Mouse (Mus musculus): ENCODE measurements around the gene Gpr19. TPM values are rescaled to one million over a fixed set of nuclear protein-coding genes. Genes with fewer than 3 reads are reported as not detected.

The Gpr19 gene
- total RNA-seq, 2 experiments from 2014 or later, result 28.1 to 29.3 TPM

DNA sequence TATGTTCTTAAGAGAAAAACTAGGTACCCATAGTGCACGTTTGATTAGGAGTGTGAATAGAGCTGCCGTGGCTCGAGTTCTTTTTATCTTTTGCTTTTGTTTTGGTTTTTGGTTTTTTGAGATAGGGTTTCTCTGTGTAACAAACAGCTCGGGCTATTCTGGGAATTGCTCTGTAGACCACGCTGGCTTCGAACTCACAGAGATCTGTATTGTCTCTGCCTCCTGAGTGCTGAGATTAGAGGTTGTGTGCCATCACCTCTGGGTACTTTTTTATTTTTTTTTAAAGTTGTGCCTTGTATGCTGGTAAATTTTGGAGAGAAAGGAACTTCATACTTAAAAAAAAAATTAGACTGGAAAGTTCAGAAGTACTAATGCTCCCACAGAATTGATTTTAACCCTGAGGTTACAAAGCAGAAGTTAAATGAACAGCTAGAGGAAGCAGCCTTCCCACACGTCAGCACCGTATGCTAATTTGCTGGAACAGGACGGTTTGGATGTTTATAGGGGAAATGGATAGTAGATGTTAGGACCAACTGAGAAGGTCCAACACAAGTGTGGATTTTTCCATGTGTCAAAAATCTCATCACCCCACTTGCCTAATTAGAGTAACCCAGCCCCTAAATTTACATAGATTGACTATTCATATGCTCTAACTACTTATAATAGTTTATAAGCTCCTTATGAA is 24.3 kb upstream of the Gpr19 start:
- DNase-seq, result no peak

DNA sequence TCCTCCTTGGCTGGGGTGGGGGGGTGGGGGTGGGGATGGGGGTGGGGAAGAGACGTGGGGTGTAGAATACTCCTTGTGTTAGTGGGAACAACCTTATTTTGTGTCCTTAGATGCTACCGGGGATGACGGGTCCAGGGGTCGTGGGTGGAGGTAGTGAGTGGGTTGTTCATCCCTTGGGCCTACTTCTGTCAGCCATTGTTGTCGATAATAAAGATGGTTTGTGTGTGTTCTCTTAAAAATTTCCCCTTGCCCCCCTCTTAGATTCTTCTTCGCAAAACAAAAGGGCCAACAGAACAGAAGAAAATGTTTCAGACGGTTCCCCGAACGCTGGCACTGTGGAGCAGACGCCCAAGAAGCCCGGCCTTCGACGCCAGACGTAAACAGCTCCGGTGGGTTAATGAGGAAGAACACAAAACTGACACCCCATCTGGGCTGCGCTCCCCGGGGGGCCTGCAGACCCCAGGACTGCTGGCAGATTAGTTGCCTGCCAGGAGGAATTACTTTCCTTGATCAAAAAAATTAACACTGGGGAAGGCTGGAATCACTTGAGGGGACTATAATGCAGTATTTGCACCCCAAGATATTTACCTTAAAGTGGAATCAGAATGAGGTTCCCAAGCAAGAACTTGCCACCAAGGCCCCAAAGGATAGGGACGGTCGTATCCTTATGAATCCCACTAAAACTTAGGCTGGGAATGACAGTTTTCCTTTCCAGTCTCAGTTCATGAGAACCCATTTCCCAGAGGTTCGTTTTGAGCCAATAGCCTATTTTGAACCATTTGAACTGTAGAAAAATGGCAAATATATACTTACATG is 23.5 kb upstream of the Gpr19 start:
- no peak for DNase-seq

DNA sequence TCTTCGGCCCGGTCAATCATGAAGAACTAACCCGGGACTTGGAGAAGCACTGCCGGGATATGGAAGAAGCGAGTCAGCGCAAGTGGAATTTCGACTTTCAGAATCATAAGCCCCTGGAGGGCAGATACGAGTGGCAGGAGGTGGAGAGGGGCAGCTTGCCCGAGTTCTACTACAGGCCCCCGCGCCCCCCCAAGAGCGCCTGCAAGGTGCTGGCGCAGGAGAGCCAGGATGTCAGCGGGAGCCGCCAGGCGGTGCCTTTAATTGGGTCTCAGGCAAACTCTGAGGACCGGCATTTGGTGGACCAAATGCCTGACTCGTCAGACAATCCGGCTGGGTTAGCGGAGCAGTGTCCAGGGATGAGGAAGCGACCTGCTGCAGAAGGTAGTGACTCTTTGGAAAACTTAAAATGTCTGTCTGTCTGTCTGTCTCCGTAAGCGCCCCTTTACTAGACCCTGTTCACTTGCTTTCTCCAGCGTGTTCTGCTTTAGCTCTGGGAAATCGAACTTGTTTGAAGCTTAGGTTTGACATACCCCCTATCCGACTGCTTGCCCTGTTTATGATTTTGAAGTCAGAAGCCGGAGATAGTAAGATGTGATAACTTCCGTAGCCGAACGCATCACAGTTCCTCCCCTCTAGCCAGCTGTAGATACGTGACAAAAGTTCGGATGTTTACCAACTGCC is 22.8 kb upstream of the Gpr19 start:
- peak; percentile 52 to 53 for DNase-seq

DNA sequence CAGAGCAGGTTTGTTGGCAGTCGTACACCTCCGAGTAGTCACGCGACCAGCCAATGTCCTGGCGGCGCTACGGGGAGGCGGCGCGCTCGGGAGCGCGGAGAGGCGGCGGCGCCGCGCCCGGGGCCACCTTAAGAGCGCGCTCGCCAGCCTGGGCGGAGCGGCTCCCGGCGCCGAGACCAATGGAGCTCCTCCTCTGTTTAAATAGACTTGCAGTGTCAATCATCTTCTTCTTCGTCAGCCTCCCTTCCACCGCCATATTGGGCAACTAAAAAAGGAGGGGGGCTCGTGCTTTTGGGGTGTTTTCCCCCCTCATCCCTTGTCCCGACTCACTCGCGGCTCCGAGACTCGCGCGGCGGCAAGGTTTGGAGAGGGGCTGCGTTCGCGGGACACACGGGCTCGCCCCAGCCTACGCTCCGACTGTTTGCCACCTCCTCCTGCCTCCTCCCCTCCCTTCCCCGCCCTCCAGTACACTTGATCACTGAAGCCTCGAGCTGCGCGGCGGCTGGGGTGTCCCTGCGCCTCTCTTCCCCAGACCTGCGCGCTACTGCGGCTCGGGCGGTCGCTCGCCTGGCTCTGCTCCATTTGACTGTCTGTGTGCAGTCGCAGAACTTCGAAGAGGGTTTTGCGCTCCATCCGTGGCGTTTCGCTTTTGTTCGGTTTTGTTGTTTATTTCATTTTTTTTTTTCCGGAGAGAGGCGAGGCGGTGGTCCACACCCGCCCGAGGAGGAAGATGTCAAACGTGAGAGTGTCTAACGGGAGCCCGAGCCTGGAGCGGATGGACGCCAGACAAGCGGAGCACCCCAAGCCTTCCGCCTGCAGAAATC is 22.0 kb upstream of the Gpr19 start, which contains the start of gene Cdkn1b:
Gene Cdkn1b (plus strand): TSS at position 212 of the 824 bp plus-strand sequence.
- DNase-seq, result peak; percentile 90

DNA sequence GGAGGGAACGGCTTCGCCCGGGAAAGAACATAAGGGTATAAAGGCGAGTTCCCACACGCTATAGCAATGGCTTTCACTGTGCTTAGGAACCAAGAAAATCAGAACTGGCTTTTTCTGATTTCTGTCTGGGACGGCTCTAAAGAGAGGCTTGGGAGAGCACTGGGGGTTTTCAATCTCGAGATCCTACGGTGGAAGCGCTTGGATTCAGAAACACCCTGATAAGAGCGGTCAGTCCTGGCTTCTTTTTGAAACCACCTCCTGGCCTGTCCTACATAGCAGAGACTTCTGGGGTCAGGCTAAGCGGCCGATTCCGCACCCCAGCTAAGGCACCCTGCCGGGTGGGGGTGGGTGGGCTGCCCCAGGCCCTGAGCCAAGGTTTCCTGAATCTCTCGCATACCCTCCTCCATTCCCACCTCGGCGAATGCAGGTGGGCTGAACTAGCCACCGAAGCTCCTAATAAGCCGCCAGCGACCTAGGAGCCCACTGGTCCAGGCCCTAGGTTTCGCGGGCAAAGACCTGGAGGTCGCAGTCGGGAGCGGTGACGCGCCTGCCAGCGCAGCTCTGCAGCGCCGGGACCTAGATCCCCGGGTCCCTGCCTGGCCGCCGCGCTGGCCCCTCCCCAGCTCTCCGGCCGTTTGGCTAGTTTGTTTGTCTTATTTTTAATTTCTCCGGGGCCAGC is 21.3 kb upstream of the Gpr19 start:
- peak in 1 of 2 experiments; percentile 19 for DNase-seq

DNA sequence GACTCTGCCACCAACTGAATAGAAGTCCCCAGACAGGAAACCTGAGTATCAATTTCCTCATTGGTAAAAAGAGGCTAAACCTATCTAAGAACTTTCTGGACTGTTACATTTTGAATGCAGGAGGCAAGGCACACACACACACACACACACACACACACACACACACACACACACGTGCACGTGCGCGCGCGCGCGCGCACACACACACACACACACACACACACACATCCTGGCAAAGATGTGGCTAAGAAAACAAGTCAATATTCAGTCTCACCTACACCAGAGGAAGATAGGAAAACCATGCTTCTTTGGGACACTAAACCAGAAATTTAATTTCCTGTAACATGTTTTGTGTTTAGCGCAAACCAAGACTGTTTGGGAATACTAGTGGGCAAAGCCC is 20.4 kb upstream of the Gpr19 start:
- no peak for DNase-seq

DNA sequence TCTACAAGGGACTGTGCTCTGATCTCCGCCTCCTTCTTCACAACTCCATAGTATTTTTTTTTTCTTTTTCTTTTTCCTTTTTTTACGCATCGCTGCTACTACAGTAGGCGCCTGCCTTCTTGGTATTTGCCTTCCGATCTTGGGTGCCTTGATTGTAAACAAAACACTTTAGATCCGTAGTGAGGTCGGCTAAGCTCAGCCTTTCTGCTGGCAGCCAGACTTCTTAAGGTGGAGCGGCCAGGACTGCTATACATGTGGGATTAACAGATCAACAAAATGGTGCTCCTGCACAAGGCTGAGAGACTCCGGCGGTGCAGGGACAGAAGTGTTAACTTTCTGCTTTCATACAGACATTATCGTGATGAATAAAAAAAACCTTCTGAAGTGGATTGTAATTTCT is 18.7 kb upstream of the Gpr19 start:
- peak; percentile 32 to 46 for DNase-seq

DNA sequence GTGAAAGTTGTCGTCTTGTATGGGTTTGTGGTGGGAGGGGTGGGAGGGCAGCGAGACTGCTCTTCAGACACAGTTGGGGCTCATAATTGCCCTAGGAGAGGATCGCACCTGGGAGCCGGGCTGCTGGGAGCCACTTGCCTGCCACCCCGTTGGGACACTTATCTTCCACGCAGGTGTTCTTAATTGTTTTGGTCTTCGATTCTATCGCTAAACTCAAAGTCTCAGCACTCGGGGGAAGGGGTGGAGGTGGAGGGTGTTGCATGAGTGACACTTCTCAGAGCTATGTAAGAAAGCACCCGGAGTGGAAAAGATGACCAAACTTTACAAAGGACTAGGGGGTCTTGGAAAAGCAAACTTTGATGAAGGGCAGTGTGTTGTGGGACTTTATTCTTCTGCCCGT is 18.3 kb upstream of the Gpr19 start:
- no peak for DNase-seq

DNA sequence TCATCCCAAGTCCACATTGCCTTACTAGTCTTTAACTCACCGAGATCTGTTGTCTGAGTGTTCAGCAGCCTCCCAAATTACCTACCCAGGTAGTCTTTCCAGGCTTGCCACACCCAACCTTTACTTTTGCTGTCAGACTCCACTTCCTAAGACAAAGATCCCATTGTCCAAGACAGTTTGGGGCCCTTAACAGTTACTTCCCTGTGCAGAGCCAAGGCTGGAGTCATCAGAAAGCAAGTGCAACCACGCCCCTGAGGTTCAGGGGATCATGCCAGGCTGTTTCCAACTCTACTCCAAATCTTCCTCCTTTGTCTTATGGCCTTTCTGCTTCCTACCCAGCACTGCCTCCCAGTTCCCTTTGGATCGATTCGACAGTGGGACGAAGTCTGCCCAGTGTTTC is 16.1 kb upstream of the Gpr19 start:
- no peak for DNase-seq

DNA sequence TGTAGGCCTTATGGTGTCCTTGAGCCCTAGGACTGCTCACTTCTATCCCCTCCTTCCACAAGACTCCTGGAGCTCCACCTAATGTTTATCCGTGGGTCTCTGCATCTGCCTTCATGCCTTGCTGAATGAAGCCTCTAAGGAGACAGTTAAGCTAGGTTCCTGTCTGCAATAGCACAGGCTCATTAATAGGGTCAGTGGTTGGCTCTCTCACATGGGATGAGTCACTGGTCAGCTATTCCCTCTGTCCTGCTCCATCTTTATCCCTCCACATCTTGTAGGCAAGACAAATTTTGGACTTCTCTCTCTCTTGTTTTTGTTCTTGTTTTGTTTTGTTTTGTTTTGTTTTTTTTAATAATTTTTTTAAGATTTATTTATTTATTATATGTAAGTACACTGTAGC is 7.4 kb upstream of the Gpr19 start:
- DNase-seq, result no peak

DNA sequence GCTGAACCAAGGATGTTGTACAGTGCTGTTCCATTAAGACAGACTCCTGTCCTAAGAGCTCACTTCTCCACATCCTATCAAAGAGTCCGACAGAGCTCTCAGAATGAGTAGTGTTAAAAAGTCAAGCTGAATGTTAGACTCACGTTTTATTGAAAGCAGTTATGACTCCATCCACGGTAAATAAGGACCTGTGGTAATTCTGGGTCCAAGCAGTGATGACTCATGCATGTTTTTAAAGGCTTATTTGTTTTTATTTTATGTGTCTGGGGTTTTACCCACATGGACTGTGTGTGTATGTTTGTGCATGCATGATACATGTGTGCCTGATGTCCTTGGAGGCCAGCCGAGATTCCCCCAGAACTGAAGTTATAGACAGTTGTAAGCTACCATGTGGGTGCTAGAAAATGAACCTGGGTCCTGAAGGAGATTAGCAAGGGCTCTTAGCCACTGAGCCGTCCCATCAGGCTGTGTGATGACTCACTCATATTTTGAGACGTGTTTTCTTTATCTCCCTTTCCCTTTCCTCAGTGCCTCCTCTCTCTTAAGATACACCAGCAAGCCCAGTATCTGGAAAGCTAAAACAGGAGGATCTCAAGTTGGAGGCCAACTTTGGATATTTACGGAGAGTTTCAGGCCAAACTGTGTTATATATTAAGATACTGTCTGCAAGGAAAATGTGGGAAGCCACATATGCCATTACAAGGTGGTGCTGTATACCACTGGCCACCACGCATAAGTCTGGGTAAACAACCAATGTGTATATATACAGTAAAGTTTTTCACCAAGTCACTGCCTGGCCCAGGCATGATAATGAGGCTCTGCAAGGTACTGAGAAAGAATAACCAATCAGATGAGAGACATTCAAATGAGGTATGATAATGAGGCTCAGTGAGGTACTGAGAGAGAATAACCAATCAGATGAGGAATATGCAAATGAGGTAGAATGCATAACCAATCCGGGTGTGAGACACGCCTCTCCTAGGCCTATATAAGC is 5.8 kb upstream of the Gpr19 start:
- DNase-seq, result no peak

DNA sequence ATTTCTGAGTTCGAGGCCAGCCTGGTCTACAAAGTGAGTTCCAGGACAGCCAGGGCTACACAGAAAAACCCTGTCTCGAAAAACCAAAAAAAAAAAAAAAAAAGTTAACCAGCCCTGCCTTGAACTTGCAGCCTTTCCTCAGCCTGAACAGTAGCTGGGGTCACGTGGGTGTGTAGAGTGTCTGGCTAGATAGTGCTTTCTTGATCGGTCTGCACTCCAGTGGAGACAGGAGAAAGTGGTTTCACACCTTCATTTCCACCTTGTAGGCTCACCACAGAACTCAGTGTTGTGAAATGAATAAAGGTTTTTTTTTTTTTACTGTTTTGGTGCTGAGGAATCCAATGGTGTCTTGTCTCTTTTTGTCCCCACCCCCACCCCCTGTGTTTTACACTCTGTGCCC is 5.0 kb upstream of the Gpr19 start:
- no peak for DNase-seq

DNA sequence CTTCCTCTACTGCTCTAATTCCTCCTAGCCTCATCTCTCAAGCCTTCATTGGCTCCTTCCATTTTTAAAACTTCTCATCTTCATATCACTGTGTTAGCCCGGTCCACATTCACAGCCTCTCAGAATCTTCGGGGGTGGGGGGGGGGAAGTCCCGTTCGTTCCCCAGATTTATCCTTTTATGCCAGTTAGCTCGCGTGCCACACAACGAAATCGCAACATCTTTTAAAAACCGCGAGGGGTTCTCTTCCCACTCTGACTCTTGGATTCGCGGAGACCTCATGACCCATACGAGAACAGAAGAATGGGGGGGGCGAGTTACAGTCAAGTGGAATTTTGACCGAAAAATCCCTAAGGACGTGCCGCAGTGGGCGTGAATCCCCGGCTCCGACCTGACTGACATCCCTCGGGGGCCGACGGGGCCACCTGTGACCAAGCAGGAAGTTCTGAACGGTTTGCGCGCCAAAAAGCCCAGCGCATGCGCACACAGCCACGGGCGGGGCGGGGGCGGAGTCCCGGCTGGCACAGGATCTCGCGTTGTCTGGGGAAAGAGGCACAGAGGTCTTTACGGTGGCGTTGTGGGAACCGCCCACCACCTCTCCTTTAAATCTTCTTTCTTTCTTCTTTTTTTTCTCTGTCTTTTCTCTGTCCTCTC is 809 bp downstream of the Gpr19 start:
- peak; percentile 93 for DNase-seq

DNA sequence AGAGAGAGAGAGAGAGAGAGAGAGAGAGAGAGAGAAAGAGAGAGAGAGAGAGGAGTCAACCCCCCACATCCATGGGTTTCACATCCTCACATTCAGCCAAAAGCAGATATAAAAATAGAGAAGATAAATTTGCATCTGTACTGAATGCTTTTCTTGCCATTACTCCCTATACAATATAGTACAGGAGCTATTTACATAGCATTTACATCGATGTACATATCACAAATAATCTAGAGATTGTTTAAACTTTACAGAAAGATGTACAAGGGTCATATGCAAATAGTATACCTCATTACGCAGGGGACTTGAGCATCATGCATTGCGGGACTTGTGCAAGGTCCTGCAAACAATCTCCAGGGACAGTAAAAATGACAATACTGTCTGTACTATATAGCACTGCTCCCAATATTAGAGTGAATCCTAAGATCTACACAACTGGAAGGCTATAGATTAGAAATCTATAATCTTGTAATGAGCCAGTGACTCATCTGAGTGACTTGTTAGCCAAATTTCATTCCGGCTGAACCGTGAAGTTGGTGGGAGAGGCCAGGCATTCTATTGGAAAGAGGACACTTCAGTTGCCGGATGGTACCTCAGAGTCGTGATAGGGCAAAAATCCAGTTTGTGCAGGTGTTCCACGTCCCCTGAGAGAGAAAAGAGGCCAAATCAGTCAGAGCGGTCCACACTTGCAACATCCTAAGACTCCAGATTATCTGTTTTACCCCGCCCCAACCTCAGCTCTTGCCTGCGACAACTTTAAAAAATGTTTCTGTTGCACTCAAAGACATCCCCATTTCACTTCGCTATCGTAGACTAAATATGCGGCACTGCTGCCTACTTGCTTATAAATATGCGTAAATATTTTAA is 1.6 kb downstream of the Gpr19 start:
- DNase-seq, result no peak

DNA sequence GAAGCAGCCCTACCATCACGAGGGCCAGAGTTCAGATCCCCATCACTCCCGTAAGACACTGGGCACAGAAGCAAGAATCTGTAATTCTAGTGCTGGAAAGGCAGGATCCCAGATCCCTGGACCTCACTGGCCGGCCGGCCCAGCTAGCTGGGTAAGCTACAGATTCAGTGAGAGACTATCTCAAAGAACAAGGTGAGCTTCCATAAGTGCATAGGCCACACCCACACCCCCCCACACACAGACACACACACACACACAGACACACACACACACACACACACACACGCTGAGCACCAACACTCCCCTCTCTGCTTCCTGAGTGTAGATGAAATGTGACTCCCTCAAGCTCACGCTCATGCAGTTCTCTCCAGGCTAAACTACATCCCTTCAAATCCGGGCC is 7.9 kb downstream of the Gpr19 start:
- no peak for DNase-seq

DNA sequence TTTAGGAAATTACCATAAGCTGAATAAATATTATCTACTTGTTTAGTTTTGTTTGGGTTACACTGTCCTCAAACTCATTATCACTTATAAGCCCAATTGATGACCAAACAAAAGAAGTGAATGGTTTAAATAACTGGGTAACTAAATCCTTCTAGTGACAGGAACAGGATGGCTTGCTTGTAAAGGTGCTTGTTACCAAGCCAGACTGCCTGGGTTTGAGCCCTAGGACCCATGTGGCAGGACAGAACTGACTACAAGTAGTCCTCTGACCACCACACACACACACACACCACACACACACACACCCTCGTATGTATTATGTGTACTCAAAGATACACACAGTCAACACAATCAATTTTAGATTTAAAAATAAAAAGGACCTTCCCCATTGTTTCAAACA is 8.6 kb downstream of the Gpr19 start:
- DNase-seq, result no peak

DNA sequence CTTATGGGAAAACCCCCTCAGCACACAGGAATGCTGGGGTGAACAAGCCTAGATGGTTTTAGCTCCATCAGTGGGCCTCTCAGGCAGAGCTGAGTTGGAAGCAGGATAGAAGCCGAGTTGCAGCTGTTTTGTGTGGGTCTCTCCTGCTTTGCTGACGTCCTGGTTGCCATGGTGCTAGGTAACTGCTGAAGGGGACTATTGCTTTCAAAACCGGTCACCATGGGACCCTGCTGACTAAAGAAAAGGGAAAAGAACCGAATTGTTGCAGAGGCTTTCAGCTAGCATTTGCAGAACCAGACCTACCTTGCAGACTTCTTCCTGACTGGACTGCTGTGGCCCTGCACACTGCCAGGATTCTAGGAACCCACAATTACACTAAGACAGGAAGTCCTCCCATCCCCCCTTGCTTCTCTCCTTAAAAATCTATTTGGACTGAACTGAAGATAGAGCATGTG is 9.8 kb downstream of the Gpr19 start:
- peak; percentile 60 to 64 for DNase-seq

DNA sequence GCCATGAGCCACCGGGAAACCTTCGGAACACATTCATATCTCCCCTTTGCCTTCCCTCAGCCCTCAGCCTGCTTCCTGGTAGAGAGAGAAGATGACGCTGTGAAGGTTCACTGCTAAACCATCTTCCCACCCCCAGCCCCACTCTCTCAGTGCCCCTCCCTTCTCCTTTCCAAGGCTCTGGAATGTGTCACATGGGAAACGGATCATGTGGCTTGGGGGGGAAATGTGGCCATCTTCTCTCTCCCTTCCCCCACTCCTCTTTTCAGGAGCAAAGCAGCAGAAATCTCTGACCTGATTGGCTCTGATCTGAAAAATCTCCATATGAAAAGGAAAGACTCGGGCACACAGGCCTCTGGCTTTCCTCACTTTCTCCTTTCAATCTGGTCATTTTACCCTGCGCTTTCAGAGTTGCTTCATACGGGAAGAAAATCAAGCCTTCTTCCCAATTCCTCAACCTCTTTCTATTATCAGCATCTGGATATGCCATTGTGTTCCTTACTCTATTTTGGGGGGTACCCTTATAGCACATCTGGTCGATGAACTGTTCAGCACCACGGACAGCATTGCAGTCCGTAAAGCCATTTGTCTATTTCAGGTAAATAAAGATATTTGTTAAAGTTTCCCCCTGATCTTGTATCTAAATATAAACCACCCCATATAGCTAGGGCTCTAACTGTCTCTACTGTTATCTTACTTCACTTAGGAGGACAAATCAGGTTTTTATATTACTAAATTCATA is 10.5 kb downstream of the Gpr19 start:
- DNase-seq, result peak; percentile 79 to 82

Measured in layer of hippocampus, postnatal 36 days (tissue).